Mouse (Mus musculus) erythroblast, adult 5-6 weeks (primary cell): ENCODE measurements around the gene Nwd1. TPM values are rescaled to one million over a fixed set of nuclear protein-coding genes. Genes with fewer than 3 reads are reported as not detected.
A peak's percentile ranks its signal among the peaks of the same experiment; 100 is the strongest.
"Not testable (repeated sequence)": the region's sequence is repeated elsewhere in the genome, so short reads cannot be mapped to it uniquely, and the experiment has no call there.

ENCODE experiments used
- ATAC-seq: replicated peaks from 2 replicates; pipeline ENCODE4 v1.8.0; 2016; ENCODE audit warnings: moderate number of reproducible peaks, mild to moderate bottlenecking, moderate TSS enrichment, inconsistent platforms; ENCODE audit not compliant: poor library complexity, low FRiP score, severe bottlenecking
- total RNA-seq, 2 experiments: library from RNA; stranded (forward) in 1 of 2; stranded (reverse) in 1 of 2; fragments of 150-400 nt in 1 of 2; fragments of 200-764, 138-1000 nt in 1 of 2; gene quantifications; 2 replicates each; pipeline versions ENCODE4 v1.2.3 to v1.2.4; 2015 to 2017; ENCODE audit warnings: low replicate concordance in 2 of 2

Gene Nwd1
- total RNA-seq (2015; ENCODE audit: low replicate concordance) (0.58 and 0.84 TPM in 2 replicates), total RNA-seq (2017; ENCODE audit: low replicate concordance) (0.14 and 1.3 TPM in 2 replicates)

DNA sequence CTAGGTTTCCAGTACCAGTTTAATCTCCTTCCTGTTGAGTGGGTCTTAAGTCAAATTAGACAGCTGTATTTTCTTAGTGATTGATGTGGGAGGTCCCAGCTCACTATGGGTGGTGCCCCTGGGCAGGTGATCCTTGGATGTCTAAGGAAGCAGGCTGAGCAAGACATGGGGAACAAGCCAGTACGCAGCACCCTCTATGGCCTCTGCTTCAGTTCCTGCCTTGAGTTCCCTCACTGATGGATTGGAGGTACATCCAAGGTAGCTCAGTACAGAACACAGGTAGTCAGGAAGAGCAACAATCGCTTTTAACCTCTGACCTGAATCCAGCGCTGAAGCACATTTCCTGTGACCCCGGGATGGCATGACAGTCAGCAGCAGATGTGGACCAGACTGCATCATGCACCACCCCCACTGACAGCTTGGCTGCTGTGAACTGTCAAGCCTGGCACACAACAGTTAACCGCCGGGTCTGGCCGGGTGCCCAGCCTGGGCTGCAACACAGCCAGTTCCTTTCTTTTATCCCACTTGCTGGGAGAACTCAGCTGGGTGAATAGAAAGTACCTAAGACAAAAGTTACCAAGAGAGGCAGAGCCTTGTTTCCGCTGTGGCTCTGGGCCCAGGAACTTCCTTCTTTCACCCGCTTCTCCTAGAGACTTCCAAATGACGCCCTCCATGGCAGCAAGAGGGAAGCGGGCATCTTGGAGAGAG, at the start of gene Nwd1:
TSS of gene Nwd1 (plus strand) at position 652 of the 708 bp plus-strand sequence.
- ATAC-seq: no peak

DNA sequence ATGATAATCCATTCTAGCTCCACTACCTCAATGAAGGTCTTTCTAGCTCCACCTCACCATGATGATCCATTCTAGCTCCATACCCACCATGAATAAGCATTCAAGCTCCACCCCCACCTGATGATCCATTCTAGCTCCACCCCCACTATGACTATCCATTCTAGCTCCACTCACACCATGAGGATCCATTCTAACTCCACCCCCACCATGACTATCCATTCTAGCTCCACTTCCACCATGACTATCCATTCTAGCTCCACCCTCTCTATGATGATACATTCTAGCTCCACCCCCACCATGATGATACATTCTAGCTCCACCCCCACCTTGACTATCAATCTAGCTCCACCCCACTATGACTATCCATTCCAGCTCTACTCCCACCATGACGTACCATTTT, 3.6 kb upstream of the Nwd1 start:
- peak; percentile 85 for ATAC-seq

DNA sequence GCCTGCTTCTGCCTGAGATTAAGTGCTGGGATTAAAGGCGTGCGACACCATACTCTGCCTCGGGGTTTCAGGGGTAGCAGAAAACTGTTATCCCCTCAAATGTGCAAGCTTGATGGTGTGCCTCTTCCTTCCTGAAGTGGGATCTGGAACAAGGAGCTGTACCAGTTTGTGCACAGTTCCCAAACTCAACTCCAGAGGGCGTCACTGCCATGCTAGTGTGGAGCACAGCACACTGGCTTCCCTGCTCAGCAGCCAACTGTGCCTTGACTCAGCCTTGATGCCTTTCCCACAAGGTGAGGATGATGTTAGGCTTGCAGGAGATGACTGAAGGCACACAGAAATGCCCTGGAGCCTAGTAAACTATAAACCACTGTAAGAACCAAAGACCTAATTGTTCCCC, 1.9 kb upstream of the Nwd1 start:
- no peak for ATAC-seq

DNA sequence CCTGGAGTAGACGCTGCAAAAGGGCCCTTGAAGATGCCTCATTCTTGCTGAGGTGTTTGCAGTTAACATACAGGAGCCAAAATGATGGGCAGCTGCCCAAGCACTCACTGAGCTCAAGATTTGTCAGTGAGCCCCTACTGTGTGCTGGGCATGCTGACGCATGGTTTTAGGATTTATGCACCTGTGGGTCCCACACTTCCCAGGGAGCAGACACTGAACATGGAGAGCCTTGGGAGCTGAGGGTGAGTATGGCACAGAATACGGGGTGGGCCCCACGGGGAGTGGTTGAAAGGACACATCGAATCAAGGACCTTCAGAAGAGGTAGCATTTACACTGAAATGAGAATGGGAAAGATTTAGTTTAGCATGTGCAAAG, 245 bp downstream of the Nwd1 start:
- no peak for ATAC-seq

DNA sequence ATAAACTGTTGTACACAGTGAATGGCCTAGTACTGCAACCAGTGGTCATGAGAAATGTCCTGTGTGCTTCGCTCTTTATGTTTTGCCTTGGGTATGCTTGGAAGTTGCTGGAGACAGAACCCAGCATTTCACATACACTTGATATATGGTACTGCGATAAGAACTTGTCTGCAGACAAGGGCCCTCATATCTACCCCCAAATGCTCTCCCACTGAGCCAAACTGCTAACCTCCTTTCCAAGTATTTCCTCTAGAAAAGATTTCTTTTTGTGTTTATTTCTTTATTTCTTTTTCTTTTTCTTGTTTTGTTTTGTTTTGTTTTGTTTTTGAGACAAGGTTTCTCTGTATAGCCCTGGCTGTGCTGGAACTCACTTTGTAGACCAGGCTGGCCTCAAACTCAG, 4.2 kb downstream of the Nwd1 start:
- ATAC-seq: no peak

DNA sequence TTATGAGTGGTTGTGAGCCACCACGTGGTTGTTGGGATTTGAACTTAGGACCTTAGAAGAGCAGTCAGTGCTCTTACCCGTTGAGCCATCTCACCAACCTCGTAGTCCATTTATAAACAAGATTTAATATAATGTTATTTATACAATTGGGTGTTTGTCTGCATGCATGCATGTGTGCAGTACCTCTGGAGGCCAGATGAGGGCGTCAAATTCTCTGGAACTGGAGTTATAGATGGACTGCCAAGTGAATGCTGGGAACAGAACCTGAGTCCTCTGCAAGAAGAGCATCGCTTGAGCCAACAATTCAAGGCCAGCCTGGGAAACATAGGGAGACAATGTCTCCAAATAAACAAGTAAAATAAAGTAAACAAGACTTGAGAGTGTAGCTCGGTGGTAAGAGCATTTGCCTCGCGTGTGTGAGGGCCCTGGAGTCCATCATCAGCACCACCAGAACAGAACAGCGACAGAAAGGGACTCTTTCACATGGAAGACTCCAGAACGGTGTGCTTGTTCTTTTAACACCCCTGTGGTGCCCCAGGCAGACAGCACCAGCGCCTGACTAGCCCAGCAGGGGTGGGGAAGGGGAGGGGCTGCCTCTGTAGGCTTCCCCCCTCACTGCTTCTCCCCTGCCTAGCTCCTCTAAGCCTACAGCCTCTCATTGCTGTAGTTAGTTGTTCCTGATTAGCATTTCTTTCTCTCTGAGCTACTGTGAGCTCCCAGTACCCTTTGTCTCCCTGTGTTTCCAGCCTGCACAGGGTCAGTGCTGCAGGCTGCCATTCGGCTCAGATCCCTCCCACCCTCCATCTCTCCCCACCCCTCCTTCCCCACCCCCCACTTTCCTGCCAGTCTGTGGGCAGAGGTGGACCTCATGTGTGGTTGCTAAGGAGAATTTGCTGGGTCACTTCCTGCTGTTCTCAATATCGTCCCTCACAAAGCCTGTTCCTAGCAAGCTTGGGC, 8.3 kb downstream of the Nwd1 start:
- no peak for ATAC-seq

DNA sequence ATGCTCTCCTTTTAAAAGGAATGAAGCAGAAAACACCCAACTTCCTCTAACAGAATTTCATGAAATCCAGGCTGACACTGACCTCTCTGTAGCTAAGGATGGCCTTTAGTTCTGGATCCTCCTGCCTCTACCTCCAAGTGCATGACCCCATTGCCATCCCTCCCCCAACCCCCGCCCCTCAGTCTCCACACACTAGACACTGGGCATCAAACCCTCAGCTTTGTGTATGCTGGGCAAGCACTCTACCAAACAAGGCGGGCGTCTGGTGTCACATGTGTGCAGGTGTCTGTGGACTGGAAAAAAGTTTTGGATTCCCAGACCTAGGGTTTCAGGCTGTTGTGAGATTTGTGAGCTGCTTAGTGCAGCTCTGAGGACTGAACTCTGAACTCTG, 9.0 kb downstream of the Nwd1 start:
- ATAC-seq: no peak

DNA sequence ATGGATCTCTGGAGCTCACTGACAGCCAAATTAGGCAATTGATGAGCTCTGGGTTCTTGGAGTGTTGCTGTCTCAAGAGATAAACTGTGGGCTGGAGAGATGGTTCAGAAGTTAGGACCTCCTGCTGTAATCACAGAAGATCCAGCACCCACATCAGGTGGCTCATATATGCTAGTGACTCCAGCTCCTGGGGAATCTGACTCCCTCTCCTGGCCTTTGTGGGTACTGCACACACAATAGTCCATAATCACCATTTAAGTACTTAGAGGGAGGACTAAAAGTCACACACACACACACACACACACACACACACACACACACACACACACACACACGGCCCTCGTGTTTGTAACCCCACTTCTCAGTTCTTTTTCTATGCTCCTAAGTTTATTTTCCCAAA, 13.5 kb downstream of the Nwd1 start:
- 0 out of 2 replicates have a peak, but pooled peaks have one; percentile 51 for ATAC-seq

DNA sequence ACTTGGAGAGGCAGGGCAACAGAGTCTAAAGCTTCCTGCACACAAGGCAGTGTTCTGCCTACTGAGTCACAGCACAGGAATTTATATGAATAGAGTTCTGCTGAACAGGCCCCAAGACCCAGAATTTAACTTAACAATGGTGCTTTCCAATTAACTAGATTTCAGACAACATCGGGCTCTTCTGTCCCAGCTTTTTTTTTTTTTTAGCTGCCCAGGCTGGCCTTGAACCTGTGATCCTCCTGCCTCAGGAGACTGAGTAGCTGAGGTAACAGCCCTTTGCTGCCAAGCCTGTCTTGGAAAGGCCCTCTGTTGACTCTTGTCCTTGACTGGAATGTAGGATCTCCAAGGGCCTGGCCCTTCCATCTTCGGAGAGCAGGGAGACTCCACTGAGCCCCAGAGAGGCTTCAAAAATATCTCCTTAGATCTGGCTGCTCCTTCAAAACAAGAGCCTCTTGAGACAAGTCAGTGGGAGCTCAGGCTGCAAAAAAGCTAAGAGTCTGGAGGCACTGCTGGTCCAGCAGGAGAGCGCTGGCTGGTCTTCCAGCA, 17.7 kb downstream of the Nwd1 start:
- ATAC-seq: no peak

DNA sequence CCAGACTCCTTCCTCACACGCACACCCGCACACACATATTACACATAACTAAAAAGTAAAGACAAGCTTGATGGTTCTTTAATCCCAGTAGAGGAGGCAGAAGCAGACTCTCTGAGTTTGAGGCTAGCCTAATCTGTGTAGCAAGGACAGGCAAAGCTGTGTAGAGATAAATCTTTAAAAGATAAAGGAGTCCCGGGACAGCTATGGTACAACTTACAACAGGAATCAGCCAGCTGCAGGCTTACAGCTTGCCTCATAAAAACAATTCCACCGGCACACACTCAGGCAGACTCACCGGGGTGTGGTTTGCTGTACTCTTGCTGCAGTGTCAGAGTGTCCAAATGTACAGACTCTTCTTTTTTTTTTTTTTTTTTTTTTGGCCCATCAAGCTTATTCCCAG, 18.2 kb downstream of the Nwd1 start:
- ATAC-seq: no peak

DNA sequence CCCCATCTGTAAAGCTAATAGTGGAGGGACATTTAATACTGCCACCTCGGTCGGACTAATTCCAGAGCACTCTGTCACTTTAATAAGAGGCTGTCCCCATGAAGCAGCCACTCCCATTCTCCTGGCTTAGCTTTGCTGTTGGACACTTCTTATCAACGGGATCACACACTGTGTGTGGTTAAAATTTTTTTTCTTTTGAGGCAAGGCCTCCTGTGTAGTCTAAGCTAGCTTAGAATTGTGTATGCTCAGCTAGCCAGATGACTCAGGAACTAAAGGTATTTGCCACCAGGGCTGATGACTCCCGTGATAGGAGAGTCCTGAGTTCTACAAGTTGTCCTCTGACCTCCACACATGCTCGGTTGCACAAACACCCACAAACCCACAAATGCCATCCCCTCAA, 18.9 kb downstream of the Nwd1 start:
- no peak for ATAC-seq

DNA sequence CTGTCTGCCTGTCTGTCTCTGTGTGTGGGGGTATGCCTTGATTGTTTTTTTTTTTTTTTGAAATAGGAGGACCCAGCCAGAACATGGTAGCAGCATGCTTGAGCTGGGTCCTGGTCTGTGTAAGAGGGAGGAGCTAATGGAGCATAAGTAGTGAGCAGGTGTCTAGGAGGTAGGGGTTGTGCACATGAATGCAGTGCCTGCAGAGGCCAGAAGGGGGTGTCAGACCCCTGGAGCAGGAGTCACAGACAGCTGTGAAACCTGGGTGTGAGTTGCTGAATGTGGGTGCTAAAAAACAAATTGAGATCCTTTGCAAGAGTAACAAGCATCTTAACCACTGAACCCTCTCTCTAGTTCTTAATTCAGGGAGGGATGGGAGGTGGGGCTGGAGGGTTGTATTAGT, 22.4 kb downstream of the Nwd1 start:
- no peak for ATAC-seq

DNA sequence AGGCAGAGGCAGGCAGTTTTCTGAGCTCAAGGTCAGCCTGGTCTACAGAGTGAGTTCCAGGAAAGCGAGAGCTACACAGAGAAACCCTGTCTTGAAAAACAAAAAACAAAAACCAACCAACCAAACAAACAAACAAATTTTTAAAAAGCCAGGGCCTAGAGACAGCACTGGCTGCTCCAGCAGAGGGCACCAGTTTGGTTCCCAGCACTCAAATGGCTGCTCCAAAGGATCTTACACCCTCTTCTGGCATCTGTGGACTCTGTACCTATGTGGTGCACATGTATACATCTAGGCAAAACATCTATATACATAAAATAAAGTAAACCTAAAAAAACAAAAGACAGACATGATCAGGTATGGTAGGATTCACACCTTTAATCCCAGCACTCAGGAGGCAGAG, 26.3 kb downstream of the Nwd1 start:
- no peak for ATAC-seq

DNA sequence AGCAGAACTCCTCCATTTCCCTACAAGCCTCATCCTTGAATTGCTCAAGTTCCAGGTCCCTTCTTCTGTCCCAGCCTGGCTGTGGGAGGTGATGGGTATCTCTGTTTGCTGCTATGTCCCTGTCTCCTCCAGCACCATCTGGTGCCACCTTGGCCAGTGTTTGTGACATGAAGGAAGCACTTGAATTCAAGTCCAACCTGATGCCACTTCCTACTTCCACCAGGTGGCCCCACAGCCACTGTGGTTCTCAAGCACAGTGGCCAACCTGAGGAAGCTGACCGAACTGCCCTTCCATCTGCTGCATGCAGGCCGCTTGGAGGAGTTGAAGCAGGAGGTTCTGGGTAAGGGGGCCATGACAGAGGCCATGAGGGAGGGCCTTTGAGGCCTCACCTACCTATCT, 27.7 kb downstream of the Nwd1 start:
- ATAC-seq: no peak

DNA sequence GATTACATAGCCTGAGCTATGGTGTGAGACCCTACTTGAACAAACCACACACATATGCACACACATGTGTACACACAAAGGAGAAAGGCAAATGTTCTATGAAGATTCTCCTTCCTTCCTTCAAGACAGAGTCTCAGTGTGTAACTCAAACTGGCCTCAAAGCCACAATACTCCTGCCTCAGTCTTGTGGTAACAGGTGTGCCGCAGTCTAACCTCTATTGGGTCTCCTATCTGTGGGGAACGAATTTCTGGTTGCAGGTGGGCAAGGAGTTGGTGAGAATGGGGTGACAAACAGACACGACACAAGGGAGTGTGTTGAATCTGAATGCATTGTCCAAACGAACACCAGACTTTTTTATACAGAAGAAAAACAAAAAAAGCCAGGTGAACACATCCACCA, 29.9 kb downstream of the Nwd1 start:
- no peak for ATAC-seq

DNA sequence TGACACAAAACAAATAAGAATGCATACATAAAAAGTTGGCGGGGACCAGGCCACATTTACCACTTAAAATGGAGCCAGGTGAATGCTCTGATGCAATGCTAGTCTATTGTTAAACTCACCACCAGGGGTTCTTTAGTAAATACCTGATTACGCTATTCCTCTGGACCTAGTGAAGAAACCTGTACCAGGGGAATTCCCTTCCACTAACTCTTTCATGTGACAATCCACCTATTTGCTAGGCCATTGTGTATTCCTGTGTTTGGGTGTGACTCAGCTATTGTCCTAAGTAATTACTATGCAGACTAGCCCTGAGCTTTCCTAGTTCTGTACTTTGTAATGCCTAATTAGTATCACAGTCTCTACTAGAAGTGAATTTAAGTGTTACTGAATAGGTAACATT, 30.3 kb downstream of the Nwd1 start:
- not testable (repeated sequence) for ATAC-seq

DNA sequence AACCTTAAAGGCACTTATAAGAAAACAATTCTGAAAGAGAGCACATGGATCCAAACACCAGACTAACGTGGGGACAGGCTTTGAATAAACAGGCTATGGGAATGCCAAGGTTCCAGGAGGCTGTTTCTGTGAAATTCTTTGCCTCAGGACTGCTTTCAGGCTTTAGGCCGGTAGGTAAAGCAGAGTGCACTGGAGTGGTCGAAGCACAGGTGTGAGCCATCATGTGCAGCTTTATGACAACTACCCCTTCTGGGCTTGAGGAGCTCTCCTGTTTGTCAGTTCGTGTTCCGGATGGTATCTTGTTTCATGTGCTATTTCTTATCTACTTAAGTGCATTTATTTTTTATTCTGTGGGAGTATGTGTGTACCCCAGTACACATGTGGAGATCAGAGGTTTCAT, 30.8 kb downstream of the Nwd1 start:
- ATAC-seq: no peak

DNA sequence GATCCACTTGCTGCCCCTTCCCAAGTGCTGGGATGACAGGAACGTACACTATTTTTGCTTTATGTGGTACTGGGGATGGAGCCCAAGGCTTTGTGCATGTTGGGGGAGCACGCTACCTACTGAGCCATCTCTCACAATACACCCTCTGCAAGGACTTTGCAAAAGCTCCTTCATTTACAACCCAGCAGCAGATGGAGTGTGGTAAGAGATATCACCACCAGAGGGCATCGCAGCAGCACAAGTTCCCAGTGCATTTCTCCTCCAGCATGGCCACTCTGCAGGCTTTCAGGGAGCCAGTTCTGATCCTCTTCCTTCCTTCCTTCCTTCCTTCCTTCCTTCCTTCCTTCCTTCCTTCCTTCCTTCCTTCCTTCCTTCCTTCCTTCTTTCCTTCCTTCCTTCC, 33.6 kb downstream of the Nwd1 start:
- ATAC-seq: 0 out of 2 replicates have a peak, but pooled peaks have one; percentile 43

DNA sequence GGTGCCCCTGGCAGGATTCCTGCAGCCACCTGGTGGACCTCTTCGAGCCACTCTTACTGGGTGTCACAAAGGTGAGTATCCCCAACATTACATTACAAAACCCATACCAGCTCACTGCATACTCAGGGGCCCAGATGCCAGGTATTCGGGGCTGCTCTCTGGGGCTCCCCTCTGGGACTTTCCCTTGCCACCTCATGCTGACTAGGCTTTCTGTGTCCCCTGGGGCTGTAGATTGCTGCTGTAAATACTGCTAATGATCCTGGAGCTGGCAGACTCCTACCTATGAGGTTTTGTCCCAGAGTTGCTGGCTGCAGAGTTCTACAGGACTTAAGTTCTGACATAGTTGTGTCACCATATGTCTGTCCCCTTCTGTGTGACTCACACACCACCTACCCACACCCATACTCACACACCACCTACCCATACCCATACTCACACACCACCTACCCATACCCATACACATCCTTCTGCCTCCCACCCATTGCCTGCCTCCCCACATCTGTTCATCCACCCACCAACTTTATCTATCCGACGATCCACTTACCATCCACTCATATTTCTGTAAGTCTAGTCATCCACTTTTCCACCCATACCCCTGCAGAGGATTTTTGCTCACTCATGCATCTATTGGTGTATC, 35.7 kb downstream of the Nwd1 start:
- no peak for ATAC-seq

DNA sequence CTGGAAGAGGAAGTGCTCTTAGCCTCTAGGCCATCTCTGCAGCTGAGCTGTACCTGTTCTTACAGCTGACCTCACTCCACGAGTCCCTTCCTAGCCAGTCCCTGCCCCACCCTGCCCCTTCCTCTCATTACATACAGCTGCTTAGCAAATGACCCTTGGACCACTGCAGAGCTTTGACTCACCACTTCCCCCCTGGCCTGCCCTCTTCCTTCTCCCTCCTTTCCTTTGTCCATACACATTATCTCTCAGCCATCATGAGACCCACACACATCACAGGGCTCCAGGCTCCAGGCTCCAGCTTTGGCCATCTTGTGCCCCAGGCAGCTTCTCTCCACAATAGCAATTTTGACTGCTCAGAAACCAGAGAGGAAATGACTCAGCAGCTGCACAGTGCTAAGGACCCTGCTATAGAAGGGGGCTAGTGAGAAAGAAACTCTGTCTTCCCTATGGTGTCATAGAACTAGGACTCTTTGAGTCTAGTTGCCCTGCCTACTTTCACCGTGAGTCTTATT, 36.6 kb downstream of the Nwd1 start:
- ATAC-seq: no peak
